Mouse (Mus musculus) telencephalon, adult 2 months (tissue): ENCODE data around the gene Cbx7.
"Not testable (repeated sequence)": the region's sequence is repeated elsewhere in the genome, so short reads cannot be mapped to it uniquely, and the experiment has no call there.

Source experiments
- DNase-seq: peaks from one replicate; pipeline ENCODE4 v3.0.0-alpha.2; 2011; ENCODE audit warnings: low read depth, low spot score

The Cbx7 gene

GRCm38 (mm10) chr15:79895221-79896079, 75.5 kb downstream of the Cbx7 start:
- DNase-seq: not testable (repeated sequence)

GRCm38 (mm10) chr15:79894343-79894742, 76.6 kb downstream of the Cbx7 start:
- DNase-seq: no peak

- DNase-seq: no peak
Observed at GRCm38 (mm10) chr15:79893824-79894123, 77.1 kb downstream of the Cbx7 start.

GRCm38 (mm10) chr15:79892995-79893823, 77.7 kb downstream of the Cbx7 start:
- no peak for DNase-seq

- DNase-seq: no peak
Observed at GRCm38 (mm10) chr15:79892213-79892541, 78.7 kb downstream of the Cbx7 start.

GRCm38 (mm10) chr15:79891436-79892212, 79.3 kb downstream of the Cbx7 start, which contains the start of gene Apobec3:
Gene Apobec3 (plus strand): TSS chr15:79891659.
- DNase-seq: no peak

GRCm38 (mm10) chr15:79884820-79885219, 86.1 kb downstream of the Cbx7 start:
- no peak for DNase-seq

GRCm38 (mm10) chr15:79883352-79883822, 87.5 kb downstream of the Cbx7 start:
- DNase-seq: peak; percentile 84

- DNase-seq: peak; percentile 87
Observed at GRCm38 (mm10) chr15:79882623-79883267, 88.2 kb downstream of the Cbx7 start.

GRCm38 (mm10) chr15:79880477-79880876, 90.4 kb downstream of the Cbx7 start:
- DNase-seq: no peak

- peak; percentile 80 for DNase-seq
Observed at GRCm38 (mm10) chr15:79879319-79879718, 91.6 kb downstream of the Cbx7 start.

- no peak for DNase-seq
Observed at GRCm38 (mm10) chr15:79878725-79879136, 92.2 kb downstream of the Cbx7 start.

GRCm38 (mm10) chr15:79875261-79875995, 95.5 kb downstream of the Cbx7 start:
- DNase-seq: no peak

- DNase-seq: no peak
Observed at GRCm38 (mm10) chr15:79873995-79874394, 96.9 kb downstream of the Cbx7 start.

GRCm38 (mm10) chr15:79873545-79873944, 97.4 kb downstream of the Cbx7 start:
- no peak for DNase-seq

GRCm38 (mm10) chr15:79867260-79868002, 103.5 kb downstream of the Cbx7 start:
- no peak for DNase-seq
